In the genomic region with DNA sequence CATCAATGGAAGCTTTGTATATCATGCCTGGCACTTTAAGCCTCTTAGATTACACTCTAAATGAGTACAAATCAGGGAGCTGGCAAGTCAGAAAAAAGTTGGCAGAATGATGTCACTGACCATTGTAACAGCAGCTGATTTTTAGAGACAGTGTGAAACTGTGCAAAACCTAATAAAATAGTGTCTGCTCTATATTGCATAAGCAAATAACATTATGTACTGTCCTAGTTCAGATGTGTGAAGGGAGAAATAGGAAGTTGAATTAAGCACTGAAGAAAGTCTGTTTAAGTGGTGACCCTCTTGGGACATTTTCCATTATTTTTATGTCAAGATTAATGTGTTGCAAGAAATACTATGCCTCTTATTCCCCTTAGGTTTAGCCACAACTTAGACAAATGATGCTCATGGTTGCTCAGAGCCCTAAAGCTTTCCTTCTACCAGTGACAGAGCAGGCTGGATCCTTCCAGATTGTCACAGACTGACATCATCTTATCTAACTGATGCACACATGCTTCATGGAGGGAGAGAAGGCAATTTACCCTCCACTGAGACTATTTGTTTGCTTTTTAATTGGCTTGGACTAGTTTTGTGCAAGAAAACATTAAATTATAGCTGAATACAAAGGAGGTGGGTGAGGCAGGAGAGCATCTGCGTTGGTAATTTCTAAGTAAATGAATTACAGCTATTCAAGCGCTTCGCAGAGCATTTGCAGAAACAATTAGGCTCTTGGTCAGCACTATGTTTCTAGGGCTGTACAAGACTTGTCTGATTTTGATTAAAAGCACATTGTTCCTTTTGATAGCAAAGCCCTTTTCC, we compare ENCODE assay signal across 14 mouse cellular contexts.
A peak's percentile ranks its signal among the peaks of the same experiment; 100 is the strongest.
DNase-seq lines count a peak whose midpoint lies in the region; ATAC-seq and TF ChIP-seq lines count a peak whose summit lies in the region.
"Had no signal": no experiment of that assay in that cellular context is flagged by ENCODE, and none has a peak within 500 bp of the region (broad histone marks: within the 10 kb centered on the region; RNA-seq: fewer than 3 reads in every experiment).

No protein-coding gene starts in this region.

- H3K4me2 ChIP-seq in embryonic facial prominence, embryonic 14.5 days (ENCODE audit: low read depth, low read length), result no peak overlapping the region
- no peak overlapping the region for H3K4me2 ChIP-seq in forebrain, postnatal 0 days (ENCODE audit: low read depth)
- no peak overlapping the region for H3K4me2 ChIP-seq in midbrain, embryonic 15.5 days
- H3K4me2 ChIP-seq: liver, embryonic 11.5 days; lung, embryonic 15.5 days had no signal

- no peaks in the 10 kb centered on the region for H3K9me3 ChIP-seq in embryonic facial prominence, embryonic 14.5 days (ENCODE audit: control insufficient read depth, low read length)
- H3K9me3 ChIP-seq in embryonic facial prominence, embryonic 10.5 days, result no peaks in the 10 kb centered on the region
- H3K9me3 ChIP-seq in forebrain, postnatal 0 days (ENCODE audit: low read length), result no peaks in the 10 kb centered on the region
- no peaks in the 10 kb centered on the region for H3K9me3 ChIP-seq in midbrain, embryonic 15.5 days
- H3K9me3 ChIP-seq: lung, embryonic 15.5 days had no signal

- H3K4me1 ChIP-seq in embryonic facial prominence, embryonic 14.5 days (ENCODE audit: control insufficient read depth, insufficient read depth, low read length), result no peaks in the 10 kb centered on the region
- no peaks in the 10 kb centered on the region for H3K4me1 ChIP-seq in embryonic facial prominence, embryonic 10.5 days
- H3K4me1 ChIP-seq in forebrain, postnatal 0 days (ENCODE audit: insufficient read depth), result no peaks in the 10 kb centered on the region
- 0 out of 2 replicates have a peak, but pooled peaks cover 3% of the 10 kb centered on the region for H3K4me1 ChIP-seq in midbrain, embryonic 15.5 days
- H3K4me1 ChIP-seq: lung, embryonic 15.5 days had no signal

- no peak overlapping the region for H3K4me3 ChIP-seq in embryonic facial prominence, embryonic 14.5 days (ENCODE audit: low read depth, low read length)
- H3K4me3 ChIP-seq in embryonic facial prominence, embryonic 10.5 days, result no peak overlapping the region
- no peak overlapping the region for H3K4me3 ChIP-seq in forebrain, postnatal 0 days (ENCODE audit: low read depth, low read length)
- H3K4me3 ChIP-seq in midbrain, embryonic 15.5 days, result no peak overlapping the region
- H3K4me3 ChIP-seq: lung, embryonic 15.5 days had no signal

- H3K9ac ChIP-seq in embryonic facial prominence, embryonic 14.5 days (ENCODE audit: low read depth, low read length), result no peak overlapping the region
- no peak overlapping the region for H3K9ac ChIP-seq in forebrain, postnatal 0 days
- no peak overlapping the region for H3K9ac ChIP-seq in midbrain, embryonic 15.5 days
- H3K9ac ChIP-seq: lung, embryonic 15.5 days had no signal

- no peak for ATAC-seq in embryonic facial prominence, embryonic 14.5 days (ENCODE audit: low read depth)
- peak; percentile 87 for ATAC-seq in forebrain, postnatal 0 days
- 0 out of 2 replicates have a peak, but pooled peaks have one; percentile 20 for ATAC-seq in midbrain, embryonic 15.5 days (replicated peaks)

- WGBS in embryonic facial prominence, embryonic 14.5 days, result 50% methylated on average over 3 of the region's 3 CpGs
- 67% methylated on average over 3 of the region's 3 CpGs for WGBS in embryonic facial prominence, embryonic 10.5 days
- WGBS in forebrain, postnatal 0 days, result 20% methylated on average over 3 of the region's 3 CpGs
- 58% methylated on average over 3 of the region's 3 CpGs for WGBS in midbrain, embryonic 15.5 days

- H3K27me3 ChIP-seq in embryonic facial prominence, embryonic 14.5 days (replicated peaks; ENCODE audit: control insufficient read depth, insufficient read depth, low read length), result no peaks in the 10 kb centered on the region
- no peaks in the 10 kb centered on the region for H3K27me3 ChIP-seq in embryonic facial prominence, embryonic 10.5 days (replicated peaks; ENCODE audit: low read depth, poor library complexity, severe bottlenecking)
- no peaks in the 10 kb centered on the region for H3K27me3 ChIP-seq in forebrain, postnatal 0 days (ENCODE audit: insufficient read depth, low read length)
- H3K27me3 ChIP-seq in midbrain, embryonic 15.5 days (replicated peaks), result no peaks in the 10 kb centered on the region
- H3K27me3 ChIP-seq: lung, embryonic 15.5 days had no signal

- H3K36me3 ChIP-seq in embryonic facial prominence, embryonic 14.5 days (ENCODE audit: control insufficient read depth, insufficient read depth, low read length), result no peaks in the 10 kb centered on the region
- H3K36me3 ChIP-seq in embryonic facial prominence, embryonic 10.5 days (replicated peaks), result no peaks in the 10 kb centered on the region
- H3K36me3 ChIP-seq in forebrain, postnatal 0 days (ENCODE audit: insufficient read depth), result no peaks in the 10 kb centered on the region
- H3K36me3 ChIP-seq in midbrain, embryonic 15.5 days (replicated peaks), result no peaks in the 10 kb centered on the region
- H3K36me3 ChIP-seq: lung, embryonic 15.5 days had no signal

- DNase-seq in embryonic facial prominence, embryonic 14.5 days (ENCODE audit: low spot score), result peak; percentile 11
- no peak for DNase-seq in embryonic facial prominence, embryonic 10.5 days (ENCODE audit: low spot score)
- DNase-seq in Muller cell, postnatal 12 days (ENCODE audit: inconsistent ontology term), result peak; percentile 13
- DNase-seq in forebrain, postnatal 0 days, result peak; percentile 41
- DNase-seq in kidney, adult 8-10 months, result no peak
- DNase-seq in right cerebral cortex, postnatal 25 days, result no peak
- DNase-seq in ovary, postnatal 36 days (ENCODE audit: low spot score), result no peak
- DNase-seq: adrenal gland, postnatal 14 days; B cell, adult 2 months; cerebellum, adult 11-12 months had no signal

- no peak overlapping the region for H3K27ac ChIP-seq in embryonic facial prominence, embryonic 14.5 days (replicated peaks; ENCODE audit: low read depth, low read length)
- no peak overlapping the region for H3K27ac ChIP-seq in embryonic facial prominence, embryonic 10.5 days (replicated peaks)
- no peak overlapping the region for H3K27ac ChIP-seq in forebrain, postnatal 0 days (ENCODE audit: low read depth, low read length)
- no peak overlapping the region for H3K27ac ChIP-seq in midbrain, embryonic 15.5 days
- H3K27ac ChIP-seq: kidney, postnatal 0 days; lung, embryonic 15.5 days had no signal

- no peak for TF ChIP-seq CTCF in forebrain, postnatal 0 days (IDR thresholded peaks at IDR 0.05; ENCODE audit: low read depth)

Comparison
In these comparisons a context has a peak if more than half of its experiments do, and no peak if none do; other contexts are left out.
1. DNase-seq: peak in embryonic facial prominence, embryonic 14.5 days (single experiment), Muller cell, postnatal 12 days (single experiment) and forebrain, postnatal 0 days (single experiment); none in embryonic facial prominence, embryonic 10.5 days (single experiment), kidney, adult 8-10 months (0 of 2), right cerebral cortex, postnatal 25 days (single experiment) and ovary, postnatal 36 days (single experiment).